Mouse (Mus musculus) limb, embryonic 12.5 days (tissue): ENCODE data around the gene Akap13. TPM values are rescaled to one million over a fixed set of nuclear protein-coding genes. Genes with fewer than 3 reads are reported as not detected.

Experiments used
- ATAC-seq: fragments of 200-750 bp; cut with Nextera tagmentation; 2 replicates; pipeline ENCODE4 v1.8.0; 2017; ENCODE audit warnings: low read depth, moderate TSS enrichment; ENCODE audit not compliant: insufficient number of reproducible peaks, insufficient read depth, low FRiP score, low TSS enrichment
- H3K27ac ChIP-seq: fragments of 300-500 bp; sonication (generic); 2 replicates; pipeline ENCODE4 v1.5.1; 2016; ENCODE audit warnings: mild to moderate bottlenecking, moderate library complexity
- H3K27me3 ChIP-seq: fragments of 300-500 bp; sonication (generic); 2 replicates; pipeline ENCODE4 v1.6.1; 2016; ENCODE audit warnings: mild to moderate bottlenecking, moderate library complexity
- H3K36me3 ChIP-seq: fragments of 300-500 bp; sonication (generic); 2 replicates; pipeline ENCODE4 v1.6.1; 2016; ENCODE audit warnings: mild to moderate bottlenecking, moderate library complexity
- H3K4me1 ChIP-seq: fragments of 300-500 bp; sonication (generic); replicated peaks from 2 replicates; pipeline ENCODE4 v1.6.1; 2016
- H3K4me2 ChIP-seq: fragments of 300-500 bp; sonication (generic); 2 replicates; pipeline ENCODE4 v1.6.1; 2016; ENCODE audit warnings: mild to moderate bottlenecking, moderate library complexity
- H3K4me3 ChIP-seq: fragments of 300-500 bp; sonication (generic); replicated peaks from 2 replicates; pipeline ENCODE4 v1.5.1; 2016; ENCODE audit warnings: mild to moderate bottlenecking
- H3K9ac ChIP-seq: fragments of 300-500 bp; sonication (generic); replicated peaks from 2 replicates; pipeline ENCODE4 v1.6.1; 2016; ENCODE audit warnings: mild to moderate bottlenecking, moderate library complexity
- H3K9me3 ChIP-seq: fragments of 300-500 bp; sonication (generic); 2 replicates; pipeline ENCODE4 v1.6.1; 2016; ENCODE audit warnings: mild to moderate bottlenecking, moderate library complexity
- WGBS: fragments of 180-500 bp; shearing (Covaris S2); methylation state at CpG from one replicate; pipeline ENCODE4 v1.1.7; 2016; 5-methylcytosine and 5-hydroxymethylcytosine counted together
- polyA plus RNA-seq: library from polyadenylated mRNA; unstranded; fragments of >200 nt; fragmentation: Nextera tagmentation; extraction: Ambion mirVana; gene quantifications from 2 replicates; pipeline ENCODE4 v1.2.1, GENCODE M21; 2016

Gene Akap13
- polyA plus RNA-seq, 1 experiment from 2014 or later = 44.9 TPM

DNA sequence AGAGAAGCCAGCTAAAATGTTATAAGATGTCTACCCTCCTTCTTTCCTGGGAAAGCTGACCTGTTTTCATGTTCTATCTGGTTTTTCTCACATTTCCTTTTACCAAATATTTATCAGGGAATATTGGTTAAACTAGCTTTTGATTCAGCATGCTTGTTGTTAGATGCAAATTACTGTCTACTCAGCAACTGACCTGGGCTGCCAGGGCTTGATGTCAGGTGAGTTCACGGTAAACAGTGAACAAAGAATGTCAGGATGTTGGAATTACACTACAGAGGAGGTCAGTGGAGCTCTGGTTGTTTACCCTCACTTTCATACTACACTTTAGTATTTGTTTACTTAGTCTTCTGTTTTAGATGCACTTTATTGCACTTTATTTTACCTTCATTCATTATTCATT is 5.0 kb downstream of the Akap13 start:
- no peak overlapping the region for H3K9ac ChIP-seq
- no peak overlapping the region for H3K4me2 ChIP-seq
- ATAC-seq = no peak
- peaks cover 12% of the 10 kb centered on the region for H3K4me1 ChIP-seq
- no peak overlapping the region for H3K4me3 ChIP-seq
- WGBS = 82% methylated on average over 1 of the region's 1 CpGs
- H3K27ac ChIP-seq = no peak overlapping the region
- no peaks in the 10 kb centered on the region for H3K9me3 ChIP-seq
- no peaks in the 10 kb centered on the region for H3K27me3 ChIP-seq
- H3K36me3 ChIP-seq = no peaks in the 10 kb centered on the region

DNA sequence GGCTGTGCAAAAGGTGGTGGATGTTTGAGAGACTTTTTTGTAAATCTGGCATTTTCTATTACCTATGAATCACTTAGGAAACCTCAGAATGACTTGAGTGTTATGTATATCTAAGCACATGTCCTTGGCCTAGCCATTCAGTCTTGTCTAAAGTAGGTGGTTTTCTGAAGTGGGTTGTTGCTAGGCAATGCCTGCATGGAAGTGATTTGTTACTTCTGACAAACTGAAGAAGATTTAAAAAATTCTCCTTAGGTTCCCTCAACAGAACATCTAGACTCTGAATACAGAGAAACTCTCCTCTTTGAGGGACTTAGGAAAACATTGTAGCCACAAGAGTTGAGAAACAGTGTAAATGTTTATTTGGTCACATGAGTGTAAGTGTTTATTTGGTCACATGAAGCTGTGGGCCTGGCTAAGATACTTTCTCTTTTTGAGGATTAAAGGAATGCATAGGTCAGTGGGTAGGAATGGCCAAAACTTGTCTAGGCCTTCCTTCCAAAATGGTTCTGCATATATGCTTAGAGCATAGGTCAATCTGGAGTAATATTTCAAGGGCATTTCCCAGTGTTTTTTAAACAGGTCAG is 8.3 kb downstream of the Akap13 start:
- Histone ChIP-seq H3K36me3 (no peaks in the 10 kb centered on the region), H3K4me1 (no peaks in the 10 kb centered on the region), H3K27me3 (no peaks in the 10 kb centered on the region), H3K27ac (no peak overlapping the region), H3K4me2 (no peak overlapping the region), H3K4me3 (no peak overlapping the region), H3K9ac (no peak overlapping the region), H3K9me3 (no peaks in the 10 kb centered on the region)
- ATAC-seq = no peak

DNA sequence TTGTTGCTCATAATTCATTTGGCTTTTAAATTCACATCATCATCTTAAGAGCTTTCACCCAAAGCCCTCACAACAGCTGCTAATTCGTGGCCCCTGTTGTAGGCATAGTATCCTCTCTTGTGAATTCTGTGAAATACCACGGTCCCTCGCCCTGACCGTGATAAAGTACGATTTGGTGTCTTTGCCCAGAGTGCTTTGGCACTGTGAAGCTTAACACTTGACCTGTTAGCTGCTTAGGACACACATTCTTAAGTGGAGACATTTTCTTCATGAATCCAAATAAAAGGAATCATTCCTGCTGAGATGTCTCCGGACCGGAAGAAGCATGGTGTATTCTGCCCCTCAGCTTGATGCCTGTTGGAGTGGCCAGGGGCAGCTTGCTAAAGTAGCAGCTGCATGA is 12.5 kb downstream of the Akap13 start:
- Histone ChIP-seq H3K36me3 (no peaks in the 10 kb centered on the region), H3K4me2 (no peak overlapping the region), H3K27me3 (no peaks in the 10 kb centered on the region), H3K27ac (no peak overlapping the region), H3K9me3 (no peaks in the 10 kb centered on the region), H3K9ac (no peak overlapping the region), H3K4me3 (no peak overlapping the region), H3K4me1 (peaks cover 6% of the 10 kb centered on the region; the same call in 1 of the 2 replicates)
- WGBS = 87% methylated on average over 7 of the region's 7 CpGs
- ATAC-seq = no peak

DNA sequence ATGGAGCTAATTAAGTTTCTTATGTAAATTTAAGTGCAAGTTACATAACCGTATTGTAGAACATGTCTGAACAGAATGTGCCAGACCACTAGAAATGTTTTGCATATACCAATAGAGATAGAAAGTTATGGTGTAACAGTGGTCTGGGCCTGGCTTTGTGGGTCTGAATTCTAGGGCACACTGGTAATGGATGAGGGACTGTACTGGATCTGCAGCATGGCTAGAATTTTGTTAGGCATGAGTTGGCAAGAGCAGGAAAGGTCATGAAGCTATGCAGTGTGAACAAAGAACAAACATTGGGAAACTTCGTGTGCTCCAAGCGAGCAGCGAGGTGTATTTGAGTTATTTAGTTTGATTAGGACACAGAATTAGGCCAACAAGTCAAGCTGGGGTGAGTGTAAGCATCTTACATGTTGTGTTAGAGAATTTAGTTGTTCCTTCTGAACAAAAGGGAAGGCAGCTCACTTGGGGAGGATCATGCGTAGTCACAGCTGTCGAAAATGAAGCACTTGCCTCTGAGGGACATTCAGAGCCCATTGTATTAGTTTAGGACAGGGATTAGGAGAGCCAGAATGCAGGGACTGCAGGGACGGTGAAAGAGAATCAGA is 15.1 kb downstream of the Akap13 start:
- ATAC-seq = no peak
- H3K27ac ChIP-seq = no peak overlapping the region
- H3K9me3 ChIP-seq = no peaks in the 10 kb centered on the region
- H3K9ac ChIP-seq = no peak overlapping the region
- H3K4me1 ChIP-seq = peaks cover 19% of the 10 kb centered on the region
- H3K27me3 ChIP-seq = no peaks in the 10 kb centered on the region
- H3K4me3 ChIP-seq = no peak overlapping the region
- no peaks in the 10 kb centered on the region for H3K36me3 ChIP-seq
- WGBS = 75% methylated on average over 7 of the region's 7 CpGs
- H3K4me2 ChIP-seq = no peak overlapping the region

DNA sequence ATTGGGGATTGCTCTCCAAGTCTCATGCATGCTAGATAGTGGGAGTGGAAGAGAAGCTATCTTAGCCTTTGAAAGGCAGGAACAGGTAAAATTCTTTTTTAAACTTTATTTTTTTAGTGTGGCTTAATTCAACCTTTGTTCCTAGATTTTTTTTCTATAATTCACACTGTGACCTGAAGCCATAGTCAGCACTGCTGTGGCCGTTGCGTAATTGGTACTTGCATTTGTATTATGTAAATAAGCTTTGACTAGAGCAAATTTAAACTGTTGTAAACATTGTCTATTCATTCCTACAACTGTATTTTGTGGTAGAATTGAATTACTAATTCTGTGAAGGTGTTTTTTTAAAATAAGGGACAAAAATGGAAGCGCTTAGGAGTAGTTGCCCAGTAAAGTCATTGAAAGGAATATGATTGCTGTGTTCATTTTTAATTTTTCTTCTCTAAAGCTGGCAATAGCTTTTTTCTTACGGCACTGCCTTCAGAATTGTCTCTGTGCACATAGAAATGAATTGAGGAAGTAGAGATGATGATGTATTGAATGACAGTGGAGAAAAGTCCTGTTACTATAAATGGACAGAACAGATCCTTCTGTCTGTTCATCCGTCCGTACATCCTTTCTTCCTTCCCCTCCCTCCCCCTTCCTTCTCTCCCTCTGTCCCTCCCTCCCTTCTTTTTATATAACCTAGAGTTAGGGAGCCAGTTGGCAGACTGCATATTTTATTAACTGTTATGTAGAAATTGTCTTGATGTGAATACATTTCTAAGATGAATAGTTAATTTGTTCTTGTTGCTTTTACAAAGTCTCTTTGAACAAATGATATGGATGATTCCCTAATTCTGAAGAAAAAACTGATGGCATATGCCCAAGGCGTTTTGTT is 17.2 kb downstream of the Akap13 start:
- no peaks in the 10 kb centered on the region for H3K27me3 ChIP-seq
- no peak overlapping the region for H3K4me3 ChIP-seq
- H3K4me2 ChIP-seq = no peak overlapping the region
- no peaks in the 10 kb centered on the region for H3K9me3 ChIP-seq
- no peaks in the 10 kb centered on the region; the same call in 1 of the 2 replicates for H3K36me3 ChIP-seq
- H3K4me1 ChIP-seq = peaks cover 19% of the 10 kb centered on the region
- H3K27ac ChIP-seq = no peak overlapping the region
- 88% methylated on average over 7 of the region's 7 CpGs for WGBS
- H3K9ac ChIP-seq = no peak overlapping the region
- ATAC-seq = no peak

DNA sequence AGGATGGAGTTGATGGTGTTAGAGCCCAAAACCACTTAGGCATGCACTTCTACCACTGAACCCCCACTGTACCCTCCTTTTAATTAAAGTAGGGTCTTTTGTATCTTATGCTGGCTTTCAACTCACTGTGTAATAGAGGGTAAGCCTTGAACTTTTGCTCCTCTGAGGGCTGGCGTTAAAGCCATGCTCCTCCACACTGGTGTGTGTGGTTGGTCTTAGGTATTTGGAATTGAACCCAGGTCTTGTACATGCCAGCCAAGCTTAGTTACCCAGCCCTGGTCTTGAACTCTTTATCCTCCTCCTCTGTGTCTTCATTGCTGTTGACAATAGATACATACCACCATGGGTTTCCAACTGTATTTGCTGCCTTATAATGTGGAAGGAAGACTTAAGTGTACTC is 18.0 kb downstream of the Akap13 start:
- Histone ChIP-seq H3K27ac (no peak overlapping the region), H3K36me3 (no peaks in the 10 kb centered on the region; the same call in 1 of the 2 replicates), H3K4me1 (peaks cover 19% of the 10 kb centered on the region), H3K9me3 (no peaks in the 10 kb centered on the region), H3K4me2 (no peak overlapping the region), H3K9ac (no peak overlapping the region), H3K4me3 (no peak overlapping the region), H3K27me3 (no peaks in the 10 kb centered on the region)
- no peak for ATAC-seq
- 83% methylated on average over 1 of the region's 1 CpGs for WGBS

DNA sequence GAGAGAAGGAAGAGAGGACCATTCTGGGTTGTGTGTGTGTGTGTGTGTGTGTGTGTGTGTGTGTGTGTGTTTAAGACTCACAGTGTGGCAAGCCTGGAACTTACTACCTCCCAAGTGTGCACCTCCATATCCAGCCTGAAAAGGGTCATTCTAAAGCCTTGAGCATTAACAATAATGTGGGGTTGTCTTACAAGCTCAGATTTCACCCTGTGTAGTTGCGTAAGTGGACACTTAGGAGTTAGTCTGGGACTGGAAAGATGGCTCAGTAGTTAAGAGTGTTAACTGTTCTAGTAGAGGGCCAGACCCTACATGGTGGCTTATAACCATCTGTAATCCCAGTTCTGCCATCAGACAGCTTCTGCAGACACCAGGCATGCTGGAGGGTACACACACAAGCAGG is 18.7 kb downstream of the Akap13 start:
- no peak for ATAC-seq

DNA sequence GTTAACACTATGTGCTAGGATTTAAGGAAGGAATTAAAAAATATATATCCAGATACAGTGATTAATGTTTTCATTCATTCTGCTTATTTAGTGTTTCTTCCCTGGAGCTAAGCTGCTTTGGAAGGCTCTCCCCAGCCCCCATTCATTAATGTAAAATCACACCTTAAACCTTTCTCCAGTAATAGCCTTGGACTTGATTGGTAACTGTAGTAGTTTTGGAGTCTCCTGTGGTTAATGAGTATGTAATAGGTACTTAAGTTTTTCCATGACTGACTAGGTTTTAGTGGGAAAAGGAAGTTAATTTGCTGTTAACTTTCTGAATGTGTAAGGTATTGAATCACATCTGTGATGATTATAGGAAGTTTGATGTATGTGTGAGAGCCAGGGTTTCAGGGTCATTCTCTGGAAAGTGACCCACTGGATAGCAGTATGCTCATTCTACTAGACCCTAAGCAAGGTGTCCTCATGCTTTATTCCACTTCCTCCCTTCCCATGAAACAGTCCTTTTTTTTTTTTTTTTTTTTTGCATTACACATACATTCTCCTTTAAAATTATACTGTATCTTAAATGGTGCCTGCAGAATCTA is 19.3 kb downstream of the Akap13 start:
- Histone ChIP-seq H3K9me3 (no peaks in the 10 kb centered on the region), H3K4me1 (peaks cover 19% of the 10 kb centered on the region), H3K4me2 (no peak overlapping the region), H3K27me3 (no peaks in the 10 kb centered on the region), H3K4me3 (no peak overlapping the region), H3K27ac (no peak overlapping the region), H3K36me3 (no peaks in the 10 kb centered on the region; the same call in 1 of the 2 replicates), H3K9ac (no peak overlapping the region)
- no peak for ATAC-seq

More for the DNA sequence above, 18.7 kb downstream of the Akap13 start:
- WGBS = 35% methylated on average over 1 of the region's 1 CpGs
- Histone ChIP-seq H3K4me1 (peaks cover 19% of the 10 kb centered on the region), H3K9ac (no peak overlapping the region), H3K27me3 (no peaks in the 10 kb centered on the region), H3K36me3 (no peaks in the 10 kb centered on the region; the same call in 1 of the 2 replicates), H3K27ac (peak overlapping the region; percentile 45), H3K4me2 (no peak overlapping the region), H3K9me3 (no peaks in the 10 kb centered on the region), H3K4me3 (no peak overlapping the region)

DNA sequence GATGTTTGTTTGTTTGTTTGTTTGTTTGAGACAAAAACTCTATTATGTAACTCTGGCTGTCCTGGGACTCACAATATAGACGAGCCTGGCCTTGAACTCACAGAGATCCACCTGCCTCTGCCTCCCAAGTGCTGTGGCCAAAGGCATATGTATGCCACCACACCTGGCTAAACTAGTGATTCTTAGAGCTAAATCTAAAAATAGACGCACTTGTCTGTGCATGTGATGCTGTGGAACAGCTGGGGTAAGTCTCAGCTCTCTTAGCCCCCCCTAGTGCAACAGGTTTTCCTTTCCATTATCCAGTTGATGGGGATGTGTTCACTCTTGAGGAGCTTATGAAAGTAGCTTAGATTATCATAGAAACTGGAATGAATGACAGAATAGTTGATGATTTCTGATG is 22.7 kb downstream of the Akap13 start:
- ATAC-seq = no peak
- H3K27me3 ChIP-seq = no peaks in the 10 kb centered on the region
- no peaks in the 10 kb centered on the region for H3K9me3 ChIP-seq
- H3K9ac ChIP-seq = no peak overlapping the region
- H3K27ac ChIP-seq = no peak overlapping the region
- no peak overlapping the region for H3K4me2 ChIP-seq
- 87% methylated on average over 2 of the region's 2 CpGs for WGBS
- H3K36me3 ChIP-seq = no peaks in the 10 kb centered on the region; the same call in 1 of the 2 replicates
- H3K4me3 ChIP-seq = no peak overlapping the region
- H3K4me1 ChIP-seq = peaks cover 12% of the 10 kb centered on the region

DNA sequence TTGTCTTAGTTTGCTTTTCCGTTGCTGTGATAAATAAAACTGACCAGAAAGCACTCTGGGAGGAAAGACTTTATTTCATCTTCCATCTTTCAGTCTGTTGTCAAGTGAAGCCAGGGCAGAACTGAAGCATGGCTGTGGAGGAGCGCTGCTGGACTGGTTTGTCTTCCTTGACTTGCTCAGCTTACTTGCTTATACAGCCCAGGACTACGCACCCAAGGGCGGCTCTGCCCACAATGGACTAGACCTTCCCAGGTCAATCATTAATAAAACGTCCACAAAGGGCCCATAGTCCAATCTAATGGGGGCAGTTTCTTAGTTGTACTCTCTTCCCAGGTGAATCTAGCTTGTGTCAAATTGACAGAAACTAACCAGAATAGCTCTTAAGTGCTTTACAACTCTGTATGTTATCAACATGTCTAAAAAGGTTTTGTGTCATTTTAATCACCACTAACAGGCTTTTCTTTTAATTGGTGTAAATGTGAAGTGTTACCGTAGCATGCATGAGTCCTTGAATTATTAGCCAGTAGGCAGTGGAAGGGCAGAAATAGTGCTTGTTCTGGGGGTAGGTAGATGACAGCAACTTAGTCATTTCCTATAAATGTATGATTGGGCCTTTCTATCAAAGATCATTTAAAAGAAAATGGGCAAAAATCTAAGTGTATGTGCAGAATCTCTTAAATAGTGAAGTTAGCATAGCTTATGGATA is 25.5 kb downstream of the Akap13 start:
- Histone ChIP-seq H3K9me3 (no peaks in the 10 kb centered on the region), H3K4me1 (no peaks in the 10 kb centered on the region), H3K4me3 (no peak overlapping the region), H3K4me2 (no peak overlapping the region), H3K36me3 (no peaks in the 10 kb centered on the region; the same call in 1 of the 2 replicates), H3K27me3 (no peaks in the 10 kb centered on the region), H3K9ac (no peak overlapping the region), H3K27ac (no peak overlapping the region)
- no peak for ATAC-seq
- WGBS = 92% methylated on average over 6 of the region's 6 CpGs

DNA sequence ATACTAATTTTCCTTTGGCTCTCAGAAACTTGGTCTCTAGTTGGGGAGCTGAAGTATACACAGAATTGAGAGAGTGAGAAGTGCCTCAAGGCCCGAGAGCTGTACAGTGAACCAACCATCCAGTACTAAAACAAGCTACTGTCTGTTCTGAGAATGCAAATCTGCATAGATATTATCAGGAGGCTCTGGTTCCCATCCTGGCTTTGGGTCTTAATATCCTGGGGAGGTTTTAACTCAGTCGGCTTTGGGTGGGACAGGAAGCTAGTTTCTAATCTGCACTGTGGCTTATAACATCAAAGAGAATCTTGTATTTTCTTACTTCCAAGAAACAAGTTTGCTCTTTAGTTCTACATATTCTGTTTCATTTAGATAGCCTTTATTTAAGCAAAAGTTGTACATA is 30.7 kb downstream of the Akap13 start:
- no peak for ATAC-seq
- WGBS = 79% methylated on average over 2 of the region's 2 CpGs

More for the DNA sequence above, 30.7 kb downstream of the Akap13 start:
- H3K9me3 ChIP-seq = no peaks in the 10 kb centered on the region
- H3K27me3 ChIP-seq = no peaks in the 10 kb centered on the region
- peaks cover 4% of the 10 kb centered on the region; the same call in 1 of the 2 replicates for H3K4me1 ChIP-seq
- H3K27ac ChIP-seq = no peak overlapping the region
- no peak overlapping the region for H3K4me2 ChIP-seq
- H3K4me3 ChIP-seq = no peak overlapping the region
- H3K36me3 ChIP-seq = no peaks in the 10 kb centered on the region
- no peak overlapping the region for H3K9ac ChIP-seq
